Mouse (Mus musculus): Measurements from ENCODE around the gene 4930562C15Rik. TPM values are rescaled to one million over a fixed set of nuclear protein-coding genes. Genes with fewer than 3 reads are reported as not detected.
"Not testable (repeated sequence)": the region's sequence is repeated elsewhere in the genome, so short reads cannot be mapped to it uniquely, and the experiment has no call there.

Gene 4930562C15Rik
- total RNA-seq (2017), result 1.3 TPM in 1 of 3 replicates, not detected in the others

GRCm38 (mm10) chr16:4835191-4835590, at the start of gene 4930562C15Rik:
TSS of gene 4930562C15Rik (plus strand) at chr16:4835416.
- no peak for ATAC-seq (replicated peaks; ENCODE audit: insufficient number of reproducible peaks, low FRiP score, low TSS enrichment, poor library complexity, severe bottlenecking)

GRCm38 (mm10) chr16:4785706-4786105, 49.5 kb upstream of the 4930562C15Rik start:
- no peak for ATAC-seq (replicated peaks; ENCODE audit: insufficient number of reproducible peaks, low FRiP score, low TSS enrichment, poor library complexity, severe bottlenecking)

DNA sequence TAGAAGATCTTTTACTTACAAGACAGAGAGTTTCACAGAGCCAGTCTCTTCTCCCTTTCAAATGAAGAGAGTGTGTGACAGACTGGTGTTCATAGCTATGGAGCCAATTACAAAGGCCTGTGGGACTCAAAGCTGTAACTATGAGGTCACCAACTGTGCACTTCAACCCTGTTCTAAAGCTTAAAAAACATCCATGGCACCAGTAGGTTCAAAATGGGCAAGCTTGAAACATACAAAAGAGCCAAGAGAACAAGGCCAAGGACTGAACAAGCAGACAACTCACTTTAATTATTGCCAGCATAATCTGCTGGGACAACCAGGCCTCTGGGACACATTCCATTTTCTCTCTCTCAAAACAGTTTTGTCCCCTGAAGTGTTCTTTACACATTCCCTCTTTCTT, 47.0 kb upstream of the 4930562C15Rik start:
- no peak for ATAC-seq (replicated peaks; ENCODE audit: insufficient number of reproducible peaks, low FRiP score, low TSS enrichment, poor library complexity, severe bottlenecking)

- peak; percentile 4; the same call in 1 of the 2 replicates for ATAC-seq (replicated peaks; ENCODE audit: insufficient number of reproducible peaks, low FRiP score, low TSS enrichment, poor library complexity, severe bottlenecking)
These were observed 45.9 kb upstream of the 4930562C15Rik start for GRCm38 (mm10) chr16:4789311-4789768.

DNA sequence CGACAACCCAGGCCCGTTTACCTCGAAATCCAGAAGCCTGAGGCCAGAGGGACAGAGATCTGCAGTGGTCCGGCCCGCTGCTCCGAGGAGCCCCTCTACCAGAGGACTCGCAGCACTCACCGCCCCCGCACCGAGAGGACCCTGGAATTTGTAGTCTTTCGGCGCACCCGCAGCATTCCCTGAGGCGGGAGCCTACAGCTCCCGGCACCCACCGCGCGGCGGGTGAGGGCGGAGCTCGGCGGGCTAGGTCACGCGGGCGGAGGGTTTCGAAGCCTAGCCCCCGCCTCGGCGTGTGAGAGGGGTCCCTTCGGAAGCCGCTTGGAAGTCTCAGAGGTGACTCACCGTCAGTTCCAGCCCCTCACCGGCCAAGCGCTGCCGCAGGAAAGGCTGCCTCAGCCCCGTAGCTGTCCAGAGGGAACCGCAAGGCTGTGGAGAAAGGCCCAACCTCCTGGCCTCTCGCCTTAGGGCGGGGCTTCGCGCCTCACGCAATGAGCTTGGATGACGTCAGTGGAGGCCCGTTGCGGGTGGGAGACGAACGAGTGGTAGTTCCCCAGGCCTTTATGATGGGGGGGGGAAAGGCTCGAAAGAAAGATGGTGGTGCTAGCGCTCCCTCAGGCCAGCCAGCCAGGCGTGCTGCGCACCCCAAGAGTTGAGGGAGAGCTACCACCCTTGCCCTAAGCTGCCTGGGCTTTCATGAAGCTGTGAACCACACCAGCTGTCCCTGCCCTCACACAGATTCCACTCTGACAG, 45.2 kb upstream of the 4930562C15Rik start, which contains the start of gene Cdip1:
Cdip1 (minus strand) TSS at position 483 of the 750 bp plus-strand sequence.
- peak; percentile 94 for ATAC-seq (replicated peaks; ENCODE audit: insufficient number of reproducible peaks, low FRiP score, low TSS enrichment, poor library complexity, severe bottlenecking)

GRCm38 (mm10) chr16:4791332-4791731, 43.9 kb upstream of the 4930562C15Rik start:
- ATAC-seq (replicated peaks; ENCODE audit: insufficient number of reproducible peaks, low FRiP score, low TSS enrichment, poor library complexity, severe bottlenecking), result no peak

DNA sequence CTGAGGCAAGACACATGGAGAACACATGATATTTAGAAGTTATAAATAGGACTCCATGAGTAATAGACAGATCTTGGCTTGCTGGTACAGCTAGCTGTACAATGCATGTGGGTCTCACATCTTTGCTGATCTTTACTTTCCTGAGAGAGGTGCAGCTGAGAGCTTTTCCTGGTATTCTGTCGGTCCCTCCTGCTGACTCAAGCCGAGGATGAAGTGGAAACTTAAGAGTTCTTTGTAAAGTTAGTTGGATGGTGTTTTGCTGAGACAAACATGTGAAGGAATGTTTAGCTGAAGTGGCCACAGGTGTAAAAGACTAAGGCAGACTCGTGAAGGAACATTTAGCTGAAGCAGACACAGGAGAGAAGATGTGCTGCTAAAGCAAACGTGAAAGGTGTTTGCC, 38.6 kb upstream of the 4930562C15Rik start:
- no peak for ATAC-seq (replicated peaks; ENCODE audit: insufficient number of reproducible peaks, low FRiP score, low TSS enrichment, poor library complexity, severe bottlenecking)

DNA sequence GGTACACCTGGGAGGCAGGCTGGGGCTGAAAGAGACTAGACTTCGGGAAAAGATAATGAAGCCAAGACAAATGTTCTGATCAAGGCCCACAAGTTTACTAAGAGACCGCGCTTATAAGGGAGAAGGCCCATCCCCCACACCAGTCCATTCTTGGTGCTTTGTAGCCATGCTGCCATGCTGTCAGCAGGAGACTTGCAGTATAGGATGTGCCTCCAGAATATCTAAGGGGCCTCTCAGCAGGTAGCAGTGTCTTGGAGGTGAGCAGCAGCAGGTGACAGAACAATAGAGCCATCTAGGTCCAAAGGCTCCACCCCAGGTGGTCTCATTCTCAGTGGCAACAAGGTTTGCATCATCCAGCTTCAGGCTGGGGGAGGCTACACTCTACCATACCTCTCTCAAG, 16.9 kb upstream of the 4930562C15Rik start:
- no peak for ATAC-seq (replicated peaks; ENCODE audit: insufficient number of reproducible peaks, low FRiP score, low TSS enrichment, poor library complexity, severe bottlenecking)

DNA sequence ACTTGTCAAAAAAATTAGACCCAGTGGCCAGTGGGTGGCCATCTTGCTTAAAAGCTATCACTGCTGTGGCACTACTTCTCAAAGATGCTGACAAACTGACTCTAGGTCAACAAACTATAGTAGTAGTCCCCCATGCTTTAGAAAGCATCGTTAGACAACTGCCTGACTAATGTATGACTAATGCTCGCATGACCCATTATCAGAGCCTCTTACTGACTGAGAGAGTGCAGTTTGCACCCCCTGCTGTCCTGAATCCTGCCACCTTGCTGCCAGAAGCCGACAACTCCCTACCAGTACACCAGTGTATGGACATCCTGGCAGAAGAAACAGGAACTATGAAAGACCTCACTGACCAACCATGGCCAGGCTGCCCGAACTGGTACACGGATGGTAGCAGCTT, 10.8 kb upstream of the 4930562C15Rik start:
- ATAC-seq (replicated peaks; ENCODE audit: insufficient number of reproducible peaks, low FRiP score, low TSS enrichment, poor library complexity, severe bottlenecking), result not testable (repeated sequence)

DNA sequence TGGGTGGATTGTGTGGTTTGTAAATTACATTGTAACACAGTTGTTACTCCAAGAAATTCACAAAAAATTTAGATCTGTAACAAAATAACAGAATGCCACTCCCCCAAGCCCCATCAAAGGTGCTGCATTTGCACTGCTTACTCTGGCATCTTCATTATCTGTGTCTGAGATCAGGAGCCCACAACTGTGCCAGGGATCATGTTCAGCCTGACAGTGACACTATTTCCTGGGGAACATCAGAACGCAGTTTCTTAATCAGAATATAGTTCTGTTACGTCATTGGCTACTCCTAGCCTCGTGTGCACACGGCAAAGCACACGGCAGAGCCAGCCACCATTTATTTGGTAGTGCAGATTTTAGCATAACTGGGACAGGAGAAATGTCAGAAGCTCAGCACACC, 7.6 kb upstream of the 4930562C15Rik start:
- no peak for ATAC-seq (replicated peaks; ENCODE audit: insufficient number of reproducible peaks, low FRiP score, low TSS enrichment, poor library complexity, severe bottlenecking)

DNA sequence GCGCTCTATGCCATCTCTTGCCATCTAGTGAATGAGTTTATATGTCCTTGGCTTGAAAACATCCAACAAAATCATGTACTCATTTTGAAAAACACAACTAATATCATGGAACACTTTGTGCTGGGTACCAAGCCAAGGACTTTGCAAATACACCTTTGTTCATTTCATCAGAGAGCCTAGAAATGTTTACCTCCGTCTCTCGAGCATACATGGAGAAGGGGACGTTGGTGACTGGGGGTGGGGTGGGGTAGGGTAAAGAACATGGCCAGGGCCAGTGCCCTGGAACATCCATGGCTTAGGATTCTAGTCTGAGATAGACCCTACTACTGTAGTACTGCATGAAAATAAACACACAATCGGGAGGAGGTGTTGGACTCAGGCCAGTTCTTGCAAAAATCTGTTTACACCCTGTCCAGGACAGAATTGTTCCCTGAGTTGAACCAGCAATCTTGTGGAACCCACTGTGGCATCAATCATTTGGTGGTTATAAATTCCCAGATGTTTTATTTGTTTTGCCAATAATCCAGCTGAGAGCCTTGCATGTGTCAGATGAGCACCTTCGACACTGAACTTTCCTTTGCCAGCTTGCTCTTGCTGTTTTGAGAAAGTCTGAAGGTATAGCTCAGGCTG, 5.8 kb upstream of the 4930562C15Rik start:
- ATAC-seq (replicated peaks; ENCODE audit: insufficient number of reproducible peaks, low FRiP score, low TSS enrichment, poor library complexity, severe bottlenecking), result no peak

GRCm38 (mm10) chr16:4831650-4832419, 3.4 kb upstream of the 4930562C15Rik start:
- ATAC-seq (replicated peaks; ENCODE audit: insufficient number of reproducible peaks, low FRiP score, low TSS enrichment, poor library complexity, severe bottlenecking), result no peak

- ATAC-seq (replicated peaks; ENCODE audit: insufficient number of reproducible peaks, low FRiP score, low TSS enrichment, poor library complexity, severe bottlenecking), result no peak
These were observed 1.4 kb upstream of the 4930562C15Rik start for GRCm38 (mm10) chr16:4833858-4834257.

- no peak for ATAC-seq (replicated peaks; ENCODE audit: insufficient number of reproducible peaks, low FRiP score, low TSS enrichment, poor library complexity, severe bottlenecking)
These were observed 2.4 kb downstream of the 4930562C15Rik start for GRCm38 (mm10) chr16:4837631-4838030.

DNA sequence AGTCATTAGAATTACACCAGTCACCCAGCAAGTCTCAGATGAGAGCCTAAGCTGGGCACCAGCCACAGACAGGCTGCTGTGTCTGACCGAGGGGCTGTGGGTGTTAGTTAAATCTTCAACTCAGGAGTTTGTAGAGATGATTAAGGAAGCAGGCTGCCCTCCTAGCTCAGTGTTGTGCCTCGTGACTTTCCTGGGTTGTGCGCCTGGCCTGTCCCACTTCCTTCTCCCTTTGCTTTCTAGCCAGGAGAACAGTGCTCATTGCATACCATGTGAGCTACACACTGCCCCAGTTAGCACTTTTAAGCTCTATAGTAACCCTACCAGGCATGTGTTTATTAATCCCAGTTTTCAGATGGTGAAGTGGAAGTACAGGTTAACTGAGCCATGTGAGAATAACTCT, 4.3 kb downstream of the 4930562C15Rik start:
- no peak for ATAC-seq (replicated peaks; ENCODE audit: insufficient number of reproducible peaks, low FRiP score, low TSS enrichment, poor library complexity, severe bottlenecking)

DNA sequence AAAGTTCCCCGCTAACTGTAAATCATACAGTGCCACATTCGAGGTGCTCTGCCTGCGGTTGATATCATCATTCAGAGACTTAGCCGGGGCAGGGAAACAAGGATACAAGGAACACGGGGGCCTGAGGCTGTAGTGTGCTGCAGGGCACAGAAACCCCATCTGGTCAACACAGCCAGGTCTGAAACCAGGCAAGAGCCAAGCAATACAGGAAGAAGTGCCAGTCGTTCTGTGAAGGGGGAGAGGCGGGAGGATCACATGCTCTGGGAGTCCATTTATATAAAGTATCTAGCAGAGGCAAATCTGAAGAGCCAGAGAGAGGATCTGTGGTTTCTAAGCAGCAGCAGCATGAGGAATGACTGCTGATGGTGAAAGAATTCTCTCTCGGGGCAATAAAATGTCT, 5.0 kb downstream of the 4930562C15Rik start:
- ATAC-seq (replicated peaks; ENCODE audit: insufficient number of reproducible peaks, low FRiP score, low TSS enrichment, poor library complexity, severe bottlenecking), result no peak

- 0 out of 2 replicates have a peak, but pooled peaks have one; percentile 27 for ATAC-seq (replicated peaks; ENCODE audit: insufficient number of reproducible peaks, low FRiP score, low TSS enrichment, poor library complexity, severe bottlenecking)
These were observed 11.8 kb downstream of the 4930562C15Rik start for GRCm38 (mm10) chr16:4847041-4847440.

DNA sequence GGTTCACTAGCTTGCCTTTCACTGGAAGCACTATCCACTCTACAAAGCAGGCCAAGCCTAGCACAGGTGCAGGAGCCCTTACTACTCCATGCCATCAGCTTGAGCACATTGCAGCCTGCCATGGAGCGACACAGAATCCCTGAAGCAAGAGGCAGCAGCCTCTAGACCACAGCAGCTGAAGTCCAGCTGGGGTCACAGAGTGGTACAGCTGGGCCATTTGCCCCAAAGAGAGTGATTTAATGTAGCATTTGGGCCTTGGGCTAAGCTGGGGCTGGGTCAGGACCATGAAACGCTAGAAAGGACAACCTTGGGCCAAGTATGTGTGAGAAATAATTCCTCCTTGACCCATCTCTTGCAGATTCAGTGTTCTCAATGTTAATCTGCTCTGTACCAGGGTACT, 12.9 kb downstream of the 4930562C15Rik start:
- no peak for ATAC-seq (replicated peaks; ENCODE audit: insufficient number of reproducible peaks, low FRiP score, low TSS enrichment, poor library complexity, severe bottlenecking)

GRCm38 (mm10) chr16:4850361-4850760, 15.1 kb downstream of the 4930562C15Rik start:
- ATAC-seq (replicated peaks; ENCODE audit: insufficient number of reproducible peaks, low FRiP score, low TSS enrichment, poor library complexity, severe bottlenecking), result no peak

Measured in monocyte, adult 5-6 weeks (primary cell).